Mouse (Mus musculus): ENCODE data around the gene Pars2.

DNA sequence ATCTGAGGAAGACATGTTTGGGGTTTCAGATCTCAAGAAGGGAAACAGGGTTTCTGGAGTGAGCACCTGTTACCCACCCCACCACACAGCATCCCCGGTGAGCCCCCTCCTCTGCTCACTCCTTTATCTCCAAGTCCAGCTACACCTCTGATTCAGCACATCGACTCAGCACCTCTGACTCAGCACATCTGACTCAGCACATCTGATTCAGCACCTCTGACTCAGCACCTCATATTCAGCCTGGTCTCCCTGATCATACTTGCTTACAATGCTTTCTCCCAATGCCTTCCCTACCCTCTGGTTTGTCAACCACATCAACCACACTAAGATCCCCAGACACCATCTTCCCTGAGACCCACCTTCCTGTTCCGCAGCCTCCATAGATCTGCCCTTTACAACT is 37.3 kb upstream of the Pars2 start:
- TF ChIP-seq CTCF (IDR thresholded peaks at IDR 0.05), result no peak
- no peak for TF ChIP-seq POLR2A (IDR thresholded peaks at IDR 0.05; ENCODE audit: insufficient read depth, low read depth, low read length)
- TF ChIP-seq EP300 (IDR thresholded peaks at IDR 0.05; ENCODE audit: insufficient read depth, low read depth, low read length), result no peak
